Mouse (Mus musculus): Measurements from ENCODE around the gene Zfp446. TPM values are rescaled to one million over a fixed set of nuclear protein-coding genes. Genes with fewer than 3 reads are reported as not detected.

Zfp446 gene
- polyA plus RNA-seq, 1 experiment from 2014 or later, result 7.1 TPM

Other genes with a start within 250 kb of the Zfp446 start
- 0.03 TPM in 1 of 2 replicates, not detected in the other for gene Vmn2r56, start 242.8 kb upstream of the Zfp446 start, polyA plus RNA-seq (2014; fragmentation: Nextera tagmentation; extraction: Ambion mirVana)
- 12.5 and 13.9 TPM in 2 replicates for gene Zscan18, start 174.2 kb upstream of the Zfp446 start, polyA plus RNA-seq (2014; fragmentation: Nextera tagmentation; extraction: Ambion mirVana)
- 19.2 and 19.9 TPM in 2 replicates for gene Zfp329, start 159.0 kb upstream of the Zfp446 start, polyA plus RNA-seq (2014; fragmentation: Nextera tagmentation; extraction: Ambion mirVana)
- 29.4 and 32.7 TPM in 2 replicates for gene Zfp110, start 143.1 kb upstream of the Zfp446 start, polyA plus RNA-seq (2014; fragmentation: Nextera tagmentation; extraction: Ambion mirVana)
- 7.0 and 8.1 TPM in 2 replicates for gene Zfp128, start 96.7 kb upstream of the Zfp446 start, polyA plus RNA-seq (2014; fragmentation: Nextera tagmentation; extraction: Ambion mirVana)
- 18.3 and 19.7 TPM in 2 replicates for gene Zscan22, start 80.0 kb upstream of the Zfp446 start, polyA plus RNA-seq (2014; fragmentation: Nextera tagmentation; extraction: Ambion mirVana)
- 910 and 930 TPM in 2 replicates for gene Rps5, start 55.6 kb upstream of the Zfp446 start, polyA plus RNA-seq (2014; fragmentation: Nextera tagmentation; extraction: Ambion mirVana)
- 0.61 and 0.66 TPM in 2 replicates for gene Rnf225, start 50.4 kb upstream of the Zfp446 start, polyA plus RNA-seq (2014; fragmentation: Nextera tagmentation; extraction: Ambion mirVana)
- gene Zfp324, start 12.0 kb upstream of the Zfp446 start, polyA plus RNA-seq (2014; fragmentation: Nextera tagmentation; extraction: Ambion mirVana), result 9.8 and 10.3 TPM in 2 replicates
- not detected in 2 replicates for gene Slc27a5, start 20.3 kb downstream of the Zfp446 start, polyA plus RNA-seq (2014; fragmentation: Nextera tagmentation; extraction: Ambion mirVana)
- gene Trim28, start 21.3 kb downstream of the Zfp446 start, polyA plus RNA-seq (2014; fragmentation: Nextera tagmentation; extraction: Ambion mirVana), result 512 and 523 TPM in 2 replicates
- gene Zbtb45, start 32.2 kb downstream of the Zfp446 start, polyA plus RNA-seq (2014; fragmentation: Nextera tagmentation; extraction: Ambion mirVana), result 30.7 and 33.5 TPM in 2 replicates
- gene Chmp2a, start 57.0 kb downstream of the Zfp446 start, polyA plus RNA-seq (2014; fragmentation: Nextera tagmentation; extraction: Ambion mirVana), result 120 and 126 TPM in 2 replicates
- gene Ube2m, start 60.4 kb downstream of the Zfp446 start, polyA plus RNA-seq (2014; fragmentation: Nextera tagmentation; extraction: Ambion mirVana), result 189 and 194 TPM in 2 replicates
- 1.7 and 2.2 TPM in 2 replicates for gene Mzf1, start 76.9 kb downstream of the Zfp446 start, polyA plus RNA-seq (2014; fragmentation: Nextera tagmentation; extraction: Ambion mirVana)
- not detected in 2 replicates for gene Vmn1r85, start 117.3 kb downstream of the Zfp446 start, polyA plus RNA-seq (2014; fragmentation: Nextera tagmentation; extraction: Ambion mirVana)
- gene Vmn1r86, start 142.1 kb downstream of the Zfp446 start, polyA plus RNA-seq (2014; fragmentation: Nextera tagmentation; extraction: Ambion mirVana), result not detected in 2 replicates
- gene Vmn1r87, start 162.3 kb downstream of the Zfp446 start, polyA plus RNA-seq (2014; fragmentation: Nextera tagmentation; extraction: Ambion mirVana), result not detected in 2 replicates
- not detected in 2 replicates for gene Vmn1r88, start 181.7 kb downstream of the Zfp446 start, polyA plus RNA-seq (2014; fragmentation: Nextera tagmentation; extraction: Ambion mirVana)
- not detected in 2 replicates for gene Vmn1r89, start 235.2 kb downstream of the Zfp446 start, polyA plus RNA-seq (2014; fragmentation: Nextera tagmentation; extraction: Ambion mirVana)

Measured in neural tube, embryonic 11.5 days (tissue).